Mouse (Mus musculus) hindbrain, embryonic 15.5 days (tissue): ENCODE data around the gene B3gnt2. TPM values are rescaled to one million over a fixed set of nuclear protein-coding genes. Genes with fewer than 3 reads are reported as not detected.

Source experiments
- ATAC-seq: fragments of 200-750 bp; cut with Nextera tagmentation; 2 replicates; pipeline ENCODE4 v1.8.0; 2017; ENCODE audit warnings: low read depth, moderate number of reproducible peaks, moderate TSS enrichment; ENCODE audit not compliant: low FRiP score
- H3K27ac ChIP-seq: fragments of 300-500 bp; sonication (generic); replicated peaks from 2 replicates; pipeline ENCODE4 v1.5.1; 2015; ENCODE audit warnings: mild to moderate bottlenecking, inconsistent platforms
- H3K27me3 ChIP-seq: fragments of 300-500 bp; sonication (generic); 2 replicates; pipeline ENCODE4 v1.6.1; 2015; ENCODE audit warnings: control low read depth, inconsistent platforms
- H3K36me3 ChIP-seq: fragments of 300-500 bp; sonication (generic); 2 replicates; pipeline ENCODE4 v1.6.1; 2015; ENCODE audit warnings: control low read depth, inconsistent platforms
- H3K4me1 ChIP-seq: fragments of 300-500 bp; sonication (generic); replicated peaks from 2 replicates; pipeline ENCODE4 v1.6.1; 2015; ENCODE audit warnings: control low read depth, inconsistent platforms
- H3K4me2 ChIP-seq: fragments of 300-500 bp; sonication (generic); 2 replicates; pipeline ENCODE4 v1.6.1; 2015; ENCODE audit warnings: moderate library complexity, mild to moderate bottlenecking, inconsistent platforms
- H3K4me3 ChIP-seq: fragments of 300-500 bp; sonication (generic); 2 replicates; pipeline ENCODE4 v1.5.1; 2015; ENCODE audit warnings: mild to moderate bottlenecking, inconsistent platforms
- H3K9ac ChIP-seq: fragments of 300-500 bp; sonication (generic); 2 replicates; pipeline ENCODE4 v1.6.1; 2015; ENCODE audit warnings: inconsistent platforms
- H3K9me3 ChIP-seq: fragments of 300-500 bp; sonication (generic); 2 replicates; pipeline ENCODE4 v1.6.1; 2016; ENCODE audit warnings: control low read depth, inconsistent platforms
- WGBS: fragments of 180-500 bp; shearing (Covaris S2); methylation state at CpG from one replicate; pipeline ENCODE4 v1.1.7; 2015; 5-methylcytosine and 5-hydroxymethylcytosine counted together
- polyA plus RNA-seq: library from polyadenylated mRNA; unstranded; fragments of >200 nt; fragmentation: Nextera tagmentation; extraction: Ambion mirVana; gene quantifications from 2 replicates; pipeline ENCODE4 v1.2.1, GENCODE M21; 2015

The B3gnt2 gene
- polyA plus RNA-seq, 1 experiment from 2014 or later: 3.0 TPM

DNA sequence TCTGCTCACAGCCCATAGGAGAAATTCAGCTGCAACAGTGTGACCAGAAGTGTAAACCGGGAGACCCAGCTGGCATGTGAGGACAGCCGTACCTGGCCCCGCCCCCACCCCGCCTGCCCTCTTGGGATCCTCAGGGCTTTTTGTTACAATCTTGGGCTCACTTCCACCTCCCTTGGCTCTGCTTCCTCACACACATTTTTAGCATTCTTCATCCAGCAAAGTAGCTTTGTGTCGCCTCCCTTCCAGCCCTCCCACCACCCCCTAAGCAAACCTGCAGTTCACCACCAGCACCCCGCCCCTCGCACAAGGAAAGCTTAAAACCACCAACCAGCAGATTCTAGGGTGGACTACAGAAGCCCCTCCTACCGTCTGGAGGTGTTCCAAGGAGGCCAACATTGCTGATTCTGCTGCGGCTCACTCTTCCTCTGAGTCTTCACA is 60.8 kb downstream of the B3gnt2 start:
- peak; percentile 30; the same call in 1 of the 2 replicates for ATAC-seq
- H3K4me3 ChIP-seq: no peak overlapping the region
- H3K27ac ChIP-seq: no peak overlapping the region
- peaks cover 3% of the 10 kb centered on the region; the same call in 1 of the 2 replicates for H3K4me1 ChIP-seq
- no peak overlapping the region for H3K9ac ChIP-seq
- H3K4me2 ChIP-seq: no peak overlapping the region
- H3K36me3 ChIP-seq: no peaks in the 10 kb centered on the region
- no peaks in the 10 kb centered on the region for H3K9me3 ChIP-seq
- 32% methylated on average over 9 of the region's 9 CpGs for WGBS
- no peaks in the 10 kb centered on the region for H3K27me3 ChIP-seq

DNA sequence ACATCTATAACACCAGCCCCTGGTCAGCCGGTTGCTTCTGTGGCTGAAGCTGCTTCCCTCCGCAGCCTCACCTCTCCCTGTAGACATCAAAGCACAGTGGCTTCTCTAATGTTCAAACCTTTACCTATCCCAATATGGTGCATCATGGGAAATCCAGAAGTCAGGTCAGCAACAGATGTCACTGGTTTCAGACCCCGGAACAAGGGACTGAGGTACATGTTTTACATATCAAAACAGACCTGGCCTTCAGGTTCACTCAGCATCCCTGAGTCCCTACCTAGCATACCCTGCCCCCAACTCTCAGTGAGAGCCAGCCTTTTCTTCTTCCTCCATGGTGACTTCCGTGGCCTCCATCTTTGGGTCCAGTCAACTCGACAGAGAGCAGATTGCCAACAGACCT is 61.8 kb downstream of the B3gnt2 start:
- peaks cover 3% of the 10 kb centered on the region; the same call in 1 of the 2 replicates for H3K4me1 ChIP-seq
- H3K9ac ChIP-seq: no peak overlapping the region
- H3K27me3 ChIP-seq: no peaks in the 10 kb centered on the region
- ATAC-seq: no peak
- no peak overlapping the region for H3K4me3 ChIP-seq
- H3K36me3 ChIP-seq: no peaks in the 10 kb centered on the region
- H3K9me3 ChIP-seq: no peaks in the 10 kb centered on the region
- H3K4me2 ChIP-seq: no peak overlapping the region
- H3K27ac ChIP-seq: no peak overlapping the region
- 73% methylated on average over 5 of the region's 5 CpGs for WGBS

DNA sequence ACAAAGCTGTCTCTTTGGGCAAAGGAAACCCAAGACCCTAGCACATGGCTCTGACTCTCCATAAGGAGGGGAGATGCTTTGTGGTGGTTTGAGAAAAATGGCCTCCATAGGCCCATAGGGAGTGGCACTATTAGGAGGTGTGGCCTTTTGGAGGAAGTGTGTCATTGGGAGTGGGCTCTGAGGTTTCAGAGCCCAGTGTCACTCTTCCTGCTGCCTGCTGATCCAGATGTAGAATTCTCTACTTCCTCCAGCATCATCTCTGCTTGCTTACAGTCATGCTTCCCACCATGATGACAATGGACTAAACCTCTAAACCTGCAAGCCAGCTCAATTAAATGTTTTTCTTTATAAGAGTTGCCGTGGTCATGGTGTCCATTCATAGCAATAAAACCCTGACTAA is 66.0 kb downstream of the B3gnt2 start:
- no peaks in the 10 kb centered on the region for H3K27me3 ChIP-seq
- WGBS: 90% methylated on average over 1 of the region's 1 CpGs
- peaks cover under 1% of the 10 kb centered on the region; the same call in 1 of the 2 replicates for H3K4me1 ChIP-seq
- H3K27ac ChIP-seq: no peak overlapping the region
- H3K9me3 ChIP-seq: no peaks in the 10 kb centered on the region
- no peak overlapping the region for H3K4me2 ChIP-seq
- no peak overlapping the region for H3K9ac ChIP-seq
- H3K4me3 ChIP-seq: no peak overlapping the region
- ATAC-seq: no peak
- no peaks in the 10 kb centered on the region for H3K36me3 ChIP-seq

DNA sequence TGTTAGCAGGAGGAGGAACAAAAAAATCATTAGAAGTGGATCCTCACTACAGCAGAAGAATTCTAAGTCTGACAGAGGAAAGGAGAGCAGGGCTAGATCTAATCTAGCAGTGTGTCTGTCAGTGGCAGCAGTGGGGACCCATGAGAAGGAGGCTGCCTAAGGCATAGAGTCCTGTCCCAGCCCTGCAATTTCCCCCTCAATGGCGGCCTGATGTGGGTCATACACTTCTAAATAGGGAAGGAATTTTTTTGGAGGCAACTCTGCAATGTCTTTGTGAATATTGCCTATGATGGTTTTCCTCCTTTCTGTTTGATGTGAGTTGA is 66.9 kb downstream of the B3gnt2 start:
- WGBS: 91% methylated on average over 1 of the region's 1 CpGs
- ATAC-seq: no peak

DNA sequence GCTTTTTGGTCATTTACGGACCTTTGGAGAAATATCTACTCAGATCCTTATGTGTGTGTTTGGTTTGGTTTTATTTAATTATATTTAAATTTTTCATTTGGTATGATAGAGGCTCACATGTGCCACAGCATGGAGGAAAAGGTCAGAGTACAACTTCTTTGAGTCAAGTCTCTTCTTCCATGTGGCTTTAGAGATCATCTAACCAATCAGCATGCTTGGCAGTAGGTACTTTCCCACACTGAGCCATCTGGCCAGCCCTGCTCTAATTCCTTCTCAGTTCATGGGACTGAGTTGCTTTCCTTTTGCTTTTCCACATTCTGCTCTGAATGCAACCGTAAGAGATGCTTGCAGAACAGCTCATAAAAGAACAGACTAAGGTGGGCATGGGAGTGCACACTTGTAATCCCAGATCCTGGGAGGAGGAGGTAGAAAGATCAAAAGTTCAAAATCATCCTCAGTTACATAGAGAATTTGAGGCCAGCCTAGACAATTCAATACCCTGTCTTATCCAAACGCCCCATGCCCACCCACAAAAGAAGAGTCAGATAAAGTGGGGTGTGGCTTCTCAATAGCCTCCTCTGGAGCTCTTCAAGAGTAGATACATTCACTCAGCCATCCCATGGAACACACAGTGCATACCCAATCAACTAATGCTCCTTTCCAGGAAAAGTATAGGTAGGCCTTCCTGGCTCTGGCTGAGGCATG is 67.4 kb downstream of the B3gnt2 start:
- Histone ChIP-seq H3K4me2 (no peak overlapping the region), H3K4me1 (no peaks in the 10 kb centered on the region), H3K4me3 (no peak overlapping the region), H3K27ac (no peak overlapping the region), H3K9me3 (no peaks in the 10 kb centered on the region), H3K27me3 (no peaks in the 10 kb centered on the region), H3K36me3 (no peaks in the 10 kb centered on the region), H3K9ac (no peak overlapping the region)
- 93% methylated on average over 3 of the region's 3 CpGs for WGBS
- ATAC-seq: no peak

More for the DNA sequence above, 66.9 kb downstream of the B3gnt2 start:
- Histone ChIP-seq H3K36me3 (no peaks in the 10 kb centered on the region), H3K4me2 (no peak overlapping the region), H3K9ac (no peak overlapping the region), H3K9me3 (no peaks in the 10 kb centered on the region), H3K27ac (no peak overlapping the region), H3K4me3 (no peak overlapping the region), H3K4me1 (no peaks in the 10 kb centered on the region), H3K27me3 (no peaks in the 10 kb centered on the region)

DNA sequence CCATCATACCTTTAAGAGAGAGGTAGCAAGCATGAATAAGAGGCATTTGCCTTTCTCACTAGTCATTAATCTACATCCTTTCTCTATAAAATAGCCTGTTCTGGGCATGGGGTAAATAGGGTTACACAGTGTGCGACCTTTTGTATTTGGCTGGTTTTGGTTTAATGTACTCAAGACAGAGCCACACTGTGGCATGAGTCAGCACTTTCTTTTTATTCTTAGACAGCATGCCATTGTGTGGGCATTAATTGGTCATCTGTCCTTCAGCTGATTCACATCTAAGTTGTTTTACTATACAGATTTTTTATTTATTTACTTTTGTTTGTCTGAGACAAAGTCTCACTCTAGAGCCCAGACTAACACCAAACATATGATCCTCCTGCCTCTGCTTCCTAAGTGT is 68.6 kb downstream of the B3gnt2 start:
- H3K9me3 ChIP-seq: no peaks in the 10 kb centered on the region
- no peaks in the 10 kb centered on the region for H3K27me3 ChIP-seq
- no peaks in the 10 kb centered on the region for H3K36me3 ChIP-seq
- no peak overlapping the region for H3K4me3 ChIP-seq
- no peak for ATAC-seq
- H3K9ac ChIP-seq: no peak overlapping the region
- WGBS: 97% methylated on average over 1 of the region's 1 CpGs
- no peaks in the 10 kb centered on the region for H3K4me1 ChIP-seq
- H3K27ac ChIP-seq: no peak overlapping the region
- no peak overlapping the region for H3K4me2 ChIP-seq

DNA sequence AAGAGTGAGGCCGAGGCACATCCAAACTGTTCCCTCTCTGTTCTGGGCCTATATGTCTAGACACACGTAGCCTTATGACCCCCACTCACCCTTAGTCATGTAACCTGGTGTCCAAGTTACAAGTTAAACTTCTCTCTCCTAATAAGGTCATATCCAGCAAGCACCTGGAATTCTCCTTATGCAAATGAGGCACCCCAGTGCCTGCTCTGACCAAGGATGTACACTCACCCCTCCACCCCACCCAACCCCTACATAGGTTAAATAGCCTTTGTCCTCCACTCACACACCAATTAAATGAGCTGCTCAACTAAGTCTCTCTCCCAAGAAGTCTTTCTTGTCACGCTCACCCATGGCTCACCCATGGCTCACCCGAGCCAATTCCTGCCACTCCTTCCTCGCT is 69.0 kb downstream of the B3gnt2 start:
- no peak overlapping the region for H3K4me3 ChIP-seq
- no peaks in the 10 kb centered on the region for H3K27me3 ChIP-seq
- 89% methylated on average over 5 of the region's 5 CpGs for WGBS
- H3K36me3 ChIP-seq: no peaks in the 10 kb centered on the region
- no peaks in the 10 kb centered on the region for H3K9me3 ChIP-seq
- no peak overlapping the region for H3K27ac ChIP-seq
- H3K4me1 ChIP-seq: no peaks in the 10 kb centered on the region
- no peak overlapping the region for H3K4me2 ChIP-seq
- no peak overlapping the region for H3K9ac ChIP-seq
- ATAC-seq: no peak

DNA sequence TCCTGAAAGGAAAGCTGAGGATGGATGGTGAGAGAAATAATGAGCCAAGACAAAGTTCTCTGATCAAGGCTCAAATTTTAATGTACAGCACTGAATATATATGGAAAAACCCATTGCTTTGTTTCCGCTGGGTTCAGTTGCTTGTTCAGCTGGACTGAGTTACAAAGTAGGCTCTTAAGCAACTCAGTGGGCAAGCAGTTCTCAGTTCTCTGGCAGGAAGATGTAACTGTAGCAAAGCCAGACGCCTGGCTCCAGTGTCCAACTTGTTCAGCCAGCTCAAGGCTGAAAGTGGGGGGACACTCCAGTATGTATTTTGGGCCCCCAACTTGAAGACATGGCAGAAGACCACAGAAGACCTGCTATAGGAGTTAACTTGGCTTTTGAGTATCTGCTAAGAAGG is 72.9 kb downstream of the B3gnt2 start:
- Histone ChIP-seq H3K36me3 (no peaks in the 10 kb centered on the region), H3K4me2 (no peak overlapping the region), H3K4me3 (no peak overlapping the region), H3K9me3 (no peaks in the 10 kb centered on the region), H3K9ac (no peak overlapping the region), H3K4me1 (no peaks in the 10 kb centered on the region), H3K27ac (no peak overlapping the region), H3K27me3 (no peaks in the 10 kb centered on the region)
- ATAC-seq: no peak
- 92% methylated on average over 2 of the region's 2 CpGs for WGBS

DNA sequence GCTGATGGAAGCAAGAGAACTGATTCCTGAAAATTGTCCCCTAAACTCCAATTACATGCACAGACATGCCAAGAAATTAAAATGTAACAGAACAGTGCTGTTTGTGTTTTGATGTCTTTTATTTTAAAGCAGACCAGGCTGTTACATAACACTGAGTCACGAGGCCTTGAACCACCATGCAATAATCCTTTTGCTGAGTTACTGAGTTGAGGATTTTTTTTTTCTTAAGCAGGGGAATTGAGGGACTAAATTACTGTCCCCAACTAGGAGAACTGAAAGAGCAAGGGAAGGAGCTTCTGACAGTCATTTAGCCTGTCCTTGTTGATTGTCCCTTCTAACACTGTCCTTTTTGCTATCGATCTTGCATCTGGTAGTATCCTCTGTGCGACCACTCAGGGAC is 76.3 kb downstream of the B3gnt2 start:
- Histone ChIP-seq H3K27me3 (no peaks in the 10 kb centered on the region), H3K4me1 (no peaks in the 10 kb centered on the region), H3K27ac (no peak overlapping the region), H3K9me3 (no peaks in the 10 kb centered on the region), H3K4me2 (no peak overlapping the region), H3K36me3 (no peaks in the 10 kb centered on the region), H3K9ac (no peak overlapping the region), H3K4me3 (no peak overlapping the region)
- ATAC-seq: no peak
- WGBS: 92% methylated on average over 3 of the region's 3 CpGs

DNA sequence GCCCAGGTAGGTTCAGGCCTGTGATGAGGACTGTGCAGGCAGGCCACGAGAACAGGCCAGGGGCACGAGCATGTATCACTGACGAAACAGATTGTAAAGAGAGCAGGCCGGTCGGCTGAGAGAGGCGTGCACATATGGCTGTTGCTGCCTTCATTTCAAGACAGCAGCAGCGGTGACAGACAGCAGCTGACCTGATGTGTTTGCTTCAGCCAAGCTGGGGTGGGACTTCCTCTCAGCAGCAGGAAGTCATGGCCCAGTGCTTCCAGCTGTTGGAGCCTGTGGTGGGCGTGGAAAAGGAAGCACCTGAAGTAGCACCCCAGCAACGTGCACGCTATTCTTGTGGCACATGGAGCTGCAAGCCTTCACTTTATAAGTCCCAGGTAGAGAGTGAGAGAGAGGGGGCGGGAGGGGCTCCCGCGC is 78.0 kb downstream of the B3gnt2 start:
- Histone ChIP-seq H3K27ac (no peak overlapping the region), H3K4me3 (no peak overlapping the region), H3K36me3 (no peaks in the 10 kb centered on the region), H3K9ac (no peak overlapping the region), H3K9me3 (no peaks in the 10 kb centered on the region), H3K4me1 (no peaks in the 10 kb centered on the region), H3K4me2 (no peak overlapping the region), H3K27me3 (no peaks in the 10 kb centered on the region)
- ATAC-seq: no peak
- WGBS: 68% methylated on average over 13 of the region's 13 CpGs

DNA sequence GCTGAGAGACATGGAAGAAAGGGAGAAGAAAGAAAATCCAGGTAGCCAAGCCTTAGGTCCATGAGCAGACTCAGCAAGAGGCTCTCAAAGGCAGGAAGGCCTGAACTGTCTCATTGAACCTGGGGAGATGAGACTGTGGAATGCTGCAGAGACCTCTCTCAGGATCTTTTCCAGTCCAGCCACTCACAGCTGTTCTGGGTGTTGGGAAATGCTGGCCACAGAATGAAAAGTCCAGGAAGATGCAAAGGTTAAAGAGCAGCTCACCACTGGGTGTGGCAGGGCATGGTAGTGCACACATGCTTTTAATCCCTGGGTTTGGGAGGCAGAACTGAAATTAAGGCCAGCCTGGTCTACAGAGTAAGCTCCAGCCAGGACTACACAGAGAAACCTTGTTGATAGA is 79.6 kb downstream of the B3gnt2 start:
- H3K27me3 ChIP-seq: no peaks in the 10 kb centered on the region
- H3K4me3 ChIP-seq: no peak overlapping the region
- no peak overlapping the region for H3K9ac ChIP-seq
- no peak for ATAC-seq
- no peaks in the 10 kb centered on the region for H3K36me3 ChIP-seq
- H3K4me1 ChIP-seq: no peaks in the 10 kb centered on the region
- no peak overlapping the region for H3K27ac ChIP-seq
- H3K4me2 ChIP-seq: no peak overlapping the region
- no peaks in the 10 kb centered on the region for H3K9me3 ChIP-seq

DNA sequence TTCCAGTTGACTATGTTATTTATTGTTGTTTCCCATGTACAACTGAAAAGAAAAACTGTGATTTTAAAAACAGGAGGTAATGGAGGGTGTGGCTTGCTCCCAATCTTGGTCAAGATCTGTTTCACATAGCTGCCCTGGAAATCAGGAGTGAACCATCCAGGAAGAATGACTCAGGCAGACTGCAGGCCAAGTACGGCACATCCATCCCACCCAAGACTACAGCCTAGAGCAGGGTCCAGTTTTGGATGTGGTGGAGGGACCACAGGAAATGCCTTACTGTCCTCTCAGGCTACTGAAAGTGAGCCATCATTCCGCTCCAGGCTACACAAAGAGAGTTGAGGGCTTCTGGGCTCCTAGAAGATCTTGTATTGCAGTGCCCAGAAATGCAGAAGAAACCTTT is 80.0 kb downstream of the B3gnt2 start:
- WGBS: 89% methylated on average over 2 of the region's 2 CpGs
- Histone ChIP-seq H3K4me2 (no peak overlapping the region), H3K27me3 (no peaks in the 10 kb centered on the region)

More for the DNA sequence above, 80.0 kb downstream of the B3gnt2 start:
- no peaks in the 10 kb centered on the region for H3K36me3 ChIP-seq
- H3K27ac ChIP-seq: no peak overlapping the region
- H3K4me3 ChIP-seq: no peak overlapping the region
- ATAC-seq: no peak
- H3K9ac ChIP-seq: no peak overlapping the region
- no peaks in the 10 kb centered on the region for H3K9me3 ChIP-seq
- H3K4me1 ChIP-seq: no peaks in the 10 kb centered on the region
